ENCODE assay signal across 13 mouse cellular contexts in genomic region chr9:75523646-75524045, GRCm38 (mm10). TPM values are rescaled to one million over a fixed set of nuclear protein-coding genes. Genes with fewer than 3 reads are reported as not detected.
DNase-seq lines count a peak whose midpoint lies in the region; ATAC-seq and TF ChIP-seq lines count a peak whose summit lies in the region.
"Had no signal": no experiment of that assay in that cellular context is flagged by ENCODE, and none has a peak within 500 bp of the region (broad histone marks: within the 10 kb centered on the region; RNA-seq: fewer than 3 reads in every experiment).

No protein-coding gene starts in this region.

- no peaks in the 10 kb centered on the region for H3K9me3 ChIP-seq in kidney, embryonic 15.5 days (replicated peaks)
- no peaks in the 10 kb centered on the region for H3K9me3 ChIP-seq in liver, postnatal 0 days (ENCODE audit: low read length)
- H3K9me3 ChIP-seq: hindbrain, embryonic 13.5 days; liver, embryonic 13.5 days; midbrain, embryonic 10.5 days; stomach, embryonic 15.5 days had no signal

- no peak overlapping the region for H3K4me2 ChIP-seq in kidney, embryonic 15.5 days
- no peak overlapping the region for H3K4me2 ChIP-seq in liver, postnatal 0 days (ENCODE audit: low read depth, low read length)
- H3K4me2 ChIP-seq: hindbrain, embryonic 13.5 days; liver, embryonic 13.5 days; stomach, embryonic 15.5 days had no signal

- peak; percentile 32 for DNase-seq in cerebellum, adult 9-10 months
- DNase-seq in cerebellum, adult 8-10 months: no peak
- peak; percentile 28 for DNase-seq in kidney, adult 2 months
- DNase-seq in brain, embryonic 14.5 days (ENCODE audit: low read depth): peak; percentile 64
- DNase-seq in heart, postnatal 14 days: peak; percentile 29 to 35
- no peak for DNase-seq in ovary, adult 18-20 months (ENCODE audit: low spot score)
- no peak for DNase-seq in liver, postnatal 0 days
- DNase-seq: liver, embryonic 13.5 days; retina, postnatal 1 day had no signal

- no peaks in the 10 kb centered on the region; the same call in 1 of the 2 replicates for H3K36me3 ChIP-seq in kidney, adult 2 months (ENCODE audit: control insufficient read depth, insufficient read depth, low read length)
- peaks cover 17% of the 10 kb centered on the region for H3K36me3 ChIP-seq in kidney, embryonic 15.5 days
- peaks cover 11% of the 10 kb centered on the region; the same call in 1 of the 2 replicates for H3K36me3 ChIP-seq in liver, postnatal 0 days (replicated peaks; ENCODE audit: insufficient read depth, low read length)

- no peaks in the 10 kb centered on the region for H3K27me3 ChIP-seq in kidney, adult 2 months (replicated peaks; ENCODE audit: control insufficient read depth, insufficient read depth, low read length)
- H3K27me3 ChIP-seq in kidney, embryonic 15.5 days: no peaks in the 10 kb centered on the region
- H3K27me3 ChIP-seq in liver, postnatal 0 days (ENCODE audit: insufficient read depth, low read length): no peaks in the 10 kb centered on the region
- H3K27me3 ChIP-seq: hindbrain, embryonic 13.5 days; liver, embryonic 13.5 days; stomach, embryonic 15.5 days had no signal

- H3K27ac ChIP-seq in kidney, adult 2 months (ENCODE audit: insufficient read depth, low read depth, low read length): no peak overlapping the region
- no peak overlapping the region for H3K27ac ChIP-seq in kidney, embryonic 15.5 days
- no peak overlapping the region for H3K27ac ChIP-seq in liver, postnatal 0 days (ENCODE audit: low read depth)
- H3K27ac ChIP-seq: hindbrain, embryonic 13.5 days; liver, embryonic 13.5 days; midbrain, embryonic 10.5 days; stomach, embryonic 15.5 days had no signal

- 75% methylated on average over 6 of the region's 6 CpGs for WGBS in kidney, adult 2 months
- 77% methylated on average over 6 of the region's 6 CpGs for WGBS in kidney, embryonic 15.5 days
- 81% methylated on average over 6 of the region's 6 CpGs for WGBS in liver, postnatal 0 days (ENCODE audit: insufficient replicate concordance)

- no peak overlapping the region for H3K9ac ChIP-seq in kidney, embryonic 15.5 days
- H3K9ac ChIP-seq in liver, postnatal 0 days (replicated peaks): no peak overlapping the region
- H3K9ac ChIP-seq: hindbrain, embryonic 13.5 days; liver, embryonic 13.5 days; stomach, embryonic 15.5 days had no signal

- no peak overlapping the region for H3K4me3 ChIP-seq in kidney, adult 2 months (ENCODE audit: insufficient read depth, low read depth, low read length)
- no peak overlapping the region for H3K4me3 ChIP-seq in kidney, embryonic 15.5 days (replicated peaks)
- no peak overlapping the region for H3K4me3 ChIP-seq in liver, postnatal 0 days (ENCODE audit: low read depth, low read length)
- H3K4me3 ChIP-seq: hindbrain, embryonic 13.5 days; liver, embryonic 13.5 days; midbrain, embryonic 10.5 days; stomach, embryonic 15.5 days had no signal

- H3K4me1 ChIP-seq in kidney, adult 2 months (ENCODE audit: control insufficient read depth, insufficient read depth, low read length): no peaks in the 10 kb centered on the region
- no peaks in the 10 kb centered on the region for H3K4me1 ChIP-seq in kidney, embryonic 15.5 days
- H3K4me1 ChIP-seq in liver, postnatal 0 days (ENCODE audit: insufficient read depth): peaks cover 3% of the 10 kb centered on the region; the same call in 1 of the 2 replicates
- H3K4me1 ChIP-seq: hindbrain, embryonic 13.5 days; midbrain, embryonic 10.5 days; stomach, embryonic 15.5 days had no signal

- no peak for TF ChIP-seq EP300 in liver, postnatal 0 days (IDR thresholded peaks at IDR 0.05; ENCODE audit: low read depth)

- ATAC-seq in kidney, embryonic 15.5 days (replicated peaks; ENCODE audit: low FRiP score): no peak
- ATAC-seq in liver, postnatal 0 days: no peak

- TF ChIP-seq POLR2A in kidney, adult 2 months (IDR thresholded peaks at IDR 0.05; ENCODE audit: low read depth, low read length): no peak
- TF ChIP-seq POLR2A in brain, embryonic 14.5 days (IDR thresholded peaks at IDR 0.05; ENCODE audit: borderline replicate concordance, extremely low read depth, insufficient read depth, insufficient read length, poor library complexity, severe bottlenecking): no peak

- no peak for TF ChIP-seq CTCF in kidney, adult 2 months (conservative IDR thresholded peaks at IDR 0.05; ENCODE audit: insufficient read depth, insufficient read length, low read depth, low read length)
- TF ChIP-seq CTCF in brain, embryonic 14.5 days (IDR thresholded peaks at IDR 0.05; ENCODE audit: borderline replicate concordance, extremely low read depth, insufficient read depth, insufficient read length): no peak
- no peak for TF ChIP-seq CTCF in liver, postnatal 0 days (IDR thresholded peaks at IDR 0.05; ENCODE audit: low read depth)

- intact Hi-C loops in heart, postnatal 14 days (cut with DNase I): loop anchor here (2.0 kb wide), 1 partner anchor 35 kb away; the partner anchor contains the start of gene Tmod3

RNA-seq across cellular contexts. Expression of gene Tmod3, which starts 35.8 kb away (rescaled TPM):
- polyA plus RNA-seq in kidney, adult 2 months (2012; rRNA removed): 16.7 and 20.1 TPM in 2 replicates
- polyA plus RNA-seq in kidney, embryonic 15.5 days (2015; fragmentation: Nextera tagmentation; extraction: Ambion mirVana): 143 and 144 TPM in 2 replicates
- 58.9 and 60.9 TPM in 2 replicates for polyA plus RNA-seq in brain, embryonic 14.5 days (2012; rRNA removed)
- 10 to 100 TPM; 85.9 to 86.1 TPM for total RNA-seq in heart, postnatal 14 days (2021)
- polyA plus RNA-seq in liver, postnatal 0 days (2015; fragmentation: Nextera tagmentation; extraction: Ambion mirVana): 24.9 and 30.6 TPM in 2 replicates

Comparison
In these comparisons a context has a peak if more than half of its experiments do, and no peak if none do; other contexts are left out.
1. DNase-seq: peak in cerebellum, adult 9-10 months (single experiment), kidney, adult 2 months (single experiment), brain, embryonic 14.5 days (single experiment) and heart, postnatal 14 days (2 of 2); none in cerebellum, adult 8-10 months (single experiment), ovary, adult 18-20 months (single experiment) and liver, postnatal 0 days (single experiment).